In genomic region chr12:83112283-83112682, GRCm38 (mm10) we compare ENCODE assay signal across 8 mouse cellular contexts.
DNase-seq lines count a peak whose midpoint lies in the region; ATAC-seq and TF ChIP-seq lines count a peak whose summit lies in the region.

No protein-coding gene starts in this region.

- TF ChIP-seq EP300 in liver, embryonic 14.5 days (IDR thresholded peaks at IDR 0.05; ENCODE audit: low read depth), result no peak

- DNase-seq in layer of hippocampus, adult 2 months (ENCODE audit: low spot score in 2 of 2), result no peak
- DNase-seq in layer of hippocampus, adult 18-20 months (ENCODE audit: low spot score in 2 of 2), result no peak
- peak; percentile 56 to 67 for DNase-seq in cerebellum, postnatal 36 days
- DNase-seq in liver, embryonic 14.5 days (ENCODE audit: low read depth in 3 of 3, low spot score in 3 of 3), result no peak
- no peak for DNase-seq in thymus, postnatal 10 days (ENCODE audit: low spot score in 2 of 2)
- DNase-seq in thymus, adult 18-20 months, result no peak
- DNase-seq in lung, adult 2 months, result no peak

- H3K4me1 ChIP-seq in bone marrow, adult 2 months (ENCODE audit: control insufficient read depth, insufficient read depth, low read length), result no peaks in the 10 kb centered on the region; the same call in none of the 2 replicates
- peaks cover 20 to 26% of the 10 kb centered on the region in 2 experiments for H3K4me1 ChIP-seq in liver, embryonic 14.5 days (replicated peaks; ENCODE audit: control insufficient read depth in 2 of 2, insufficient read depth in 2 of 2, low read length in 1 of 2)
- H3K4me1 ChIP-seq in lung, adult 2 months (ENCODE audit: control insufficient read depth, insufficient read depth, low read length), result no peaks in the 10 kb centered on the region

- no peak for TF ChIP-seq POLR2A in bone marrow, adult 2 months (IDR thresholded peaks at IDR 0.05; ENCODE audit: borderline replicate concordance, control insufficient read depth, low read depth, low read length)
- no peak for TF ChIP-seq POLR2A in lung, adult 2 months (IDR thresholded peaks at IDR 0.05; ENCODE audit: borderline replicate concordance, extremely low read depth, low read depth, low read length)

- peak; percentile 71 for TF ChIP-seq CTCF in layer of hippocampus, adult 2 months (conservative IDR thresholded peaks at IDR 0.05)
- no peak for TF ChIP-seq CTCF in bone marrow, adult 2 months (IDR thresholded peaks at IDR 0.05; ENCODE audit: control insufficient read depth, insufficient read depth, low read length)
- peak; percentile 75 for TF ChIP-seq CTCF in liver, embryonic 14.5 days (IDR thresholded peaks at IDR 0.05; ENCODE audit: low read depth)
- no peak for TF ChIP-seq CTCF in lung, adult 2 months (IDR thresholded peaks at IDR 0.05; ENCODE audit: insufficient read depth, low read length)

- H3K4me2 ChIP-seq in liver, embryonic 14.5 days (ENCODE audit: low read depth), result peak overlapping the region; percentile 46

- no peak overlapping the region for H3K27ac ChIP-seq in layer of hippocampus, adult 2 months
- H3K27ac ChIP-seq in bone marrow, adult 2 months (ENCODE audit: control insufficient read depth, insufficient read depth, low read depth, low read length, poor library complexity), result peak overlapping the region; percentile 36
- H3K27ac ChIP-seq in liver, embryonic 14.5 days, result peak overlapping the region; percentile 69

- WGBS in bone marrow, adult 2 months, result 77% methylated on average over 5 of the region's 5 CpGs
- 83% methylated on average over 5 of the region's 5 CpGs for WGBS in liver, embryonic 14.5 days (ENCODE audit: insufficient replicate concordance)
- 89% methylated on average over 5 of the region's 5 CpGs for WGBS in lung, adult 2 months

- no peaks in the 10 kb centered on the region for H3K36me3 ChIP-seq in liver, embryonic 14.5 days (replicated peaks; ENCODE audit: control insufficient read depth, insufficient read depth, low read depth)

- no peak overlapping the region for H3K4me3 ChIP-seq in layer of hippocampus, adult 2 months
- H3K4me3 ChIP-seq in bone marrow, adult 2 months (replicated peaks; ENCODE audit: control insufficient read depth, low read depth, low read length), result no peak overlapping the region
- no peak overlapping the region for H3K4me3 ChIP-seq in liver, embryonic 14.5 days (ENCODE audit: insufficient read depth in 1 of 2, low read depth in 2 of 2, low read length in 2 of 2)
- H3K4me3 ChIP-seq in lung, adult 2 months (replicated peaks; ENCODE audit: extremely low read depth, low read depth, low read length), result no peak overlapping the region

- no peaks in the 10 kb centered on the region for H3K27me3 ChIP-seq in liver, embryonic 14.5 days (ENCODE audit: control insufficient read depth, insufficient read depth, low read length)

- ATAC-seq in liver, embryonic 14.5 days (ENCODE audit: insufficient read depth), result peak; percentile 52; the same call in 1 of the 2 replicates

- no peaks in the 10 kb centered on the region for H3K9me3 ChIP-seq in liver, embryonic 14.5 days (ENCODE audit: control insufficient read depth, low read length)

- H3K9ac ChIP-seq in liver, embryonic 14.5 days (replicated peaks), result no peak overlapping the region

Comparison
In these comparisons a context has a peak if more than half of its experiments do, and no peak if none do; other contexts are left out.
1. DNase-seq: peak in cerebellum, postnatal 36 days (2 of 2); none in layer of hippocampus, adult 2 months (0 of 2), layer of hippocampus, adult 18-20 months (0 of 2), liver, embryonic 14.5 days (0 of 3), thymus, postnatal 10 days (0 of 2), thymus, adult 18-20 months (0 of 2) and lung, adult 2 months (single experiment).
2. CTCF ChIP-seq: peak in layer of hippocampus, adult 2 months (single experiment) and liver, embryonic 14.5 days (single experiment); none in bone marrow, adult 2 months (single experiment) and lung, adult 2 months (single experiment).